Mouse (Mus musculus) Muller cell, postnatal 12 days (primary cell): ENCODE results near the gene Tnks2.
"Not testable (repeated sequence)": the region's sequence is repeated elsewhere in the genome, so short reads cannot be mapped to it uniquely, and the experiment has no call there.

Source experiments
- DNase-seq: peaks from one replicate; pipeline ENCODE4 v3.0.0-alpha.2; 2015; ENCODE audit errors: inconsistent ontology term

Gene Tnks2

DNA sequence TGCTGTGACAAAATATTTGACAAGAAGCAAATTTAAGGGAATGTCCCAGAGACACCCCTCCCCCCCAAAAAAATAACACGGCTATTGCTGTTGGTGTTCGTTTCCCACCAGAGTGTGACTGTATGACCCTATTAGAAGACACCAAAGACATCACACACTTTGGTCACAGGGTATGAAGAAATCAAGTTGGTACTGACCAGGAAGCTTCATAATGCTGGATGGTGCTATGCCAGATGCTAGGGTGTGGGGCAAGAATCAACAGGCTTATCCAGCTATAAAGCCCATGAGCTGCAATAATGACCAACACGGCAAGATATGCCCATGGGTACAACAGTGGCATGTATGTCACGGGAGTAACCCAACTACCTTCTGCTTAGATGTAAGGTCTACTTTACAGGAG lies 11.3 kb upstream of the Tnks2 start:
- no peak for DNase-seq

DNA sequence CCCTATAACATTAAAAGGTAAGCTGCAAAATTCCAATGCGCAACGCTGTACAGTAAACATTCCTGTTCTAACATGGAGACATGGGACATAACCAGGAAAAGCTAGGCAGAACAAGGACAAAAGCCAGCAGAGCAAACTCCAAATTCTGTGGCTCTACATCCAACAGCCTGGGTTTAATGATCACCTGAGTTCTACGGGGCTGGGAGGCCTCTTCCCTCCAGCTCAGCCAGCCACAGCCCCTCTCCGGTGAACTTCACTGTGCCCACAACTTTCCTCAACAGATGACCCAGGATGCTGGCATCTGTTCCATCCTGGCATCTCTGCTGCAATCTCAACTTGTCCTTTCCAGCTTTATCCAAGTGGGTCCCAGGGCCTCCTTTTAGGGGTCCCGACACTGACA lies 6.4 kb upstream of the Tnks2 start:
- no peak for DNase-seq

- no peak for DNase-seq
These were observed 5.7 kb upstream of the Tnks2 start for GRCm38 (mm10) chr19:36828322-36828721.

DNA sequence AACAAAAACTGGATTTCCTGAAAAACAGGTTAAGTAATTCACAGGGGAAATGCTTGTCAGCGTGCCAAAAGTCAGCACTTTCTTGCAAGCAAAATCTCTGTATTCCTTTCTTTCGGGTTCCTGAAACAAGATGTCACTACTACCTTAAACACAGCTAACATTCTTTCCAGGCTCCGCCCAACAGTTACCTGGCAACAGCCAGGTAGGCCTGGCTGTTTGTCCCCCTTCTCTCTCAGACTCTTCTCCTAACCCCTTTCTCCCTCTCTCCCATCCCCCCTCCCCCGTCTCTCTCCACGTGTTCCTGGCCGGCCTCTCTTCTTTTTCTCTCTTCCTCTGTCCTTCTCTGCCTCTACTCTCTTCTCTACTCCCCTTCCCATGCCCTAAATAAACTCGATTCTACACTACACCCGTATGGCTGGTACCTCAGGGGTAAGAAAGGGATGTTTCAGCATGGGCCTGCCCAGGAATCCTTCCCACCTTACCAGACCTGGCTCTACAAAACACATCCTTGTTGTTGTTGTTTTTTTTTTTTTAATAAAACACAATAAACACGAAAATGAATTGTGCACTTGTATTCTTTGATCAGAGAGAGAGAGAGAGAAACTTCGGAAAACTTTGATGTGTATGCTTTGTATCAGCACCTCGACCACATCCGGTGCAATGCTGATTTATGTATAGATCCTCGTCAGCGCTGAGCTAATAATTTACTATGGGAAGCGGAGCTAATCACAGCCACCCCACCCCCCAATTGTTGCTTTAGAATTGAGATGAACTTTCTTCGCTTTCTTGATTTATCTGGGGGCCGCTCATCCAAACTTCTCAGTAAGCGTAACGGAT lies 863 bp upstream of the Tnks2 start:
- peak; percentile 26 for DNase-seq

DNA sequence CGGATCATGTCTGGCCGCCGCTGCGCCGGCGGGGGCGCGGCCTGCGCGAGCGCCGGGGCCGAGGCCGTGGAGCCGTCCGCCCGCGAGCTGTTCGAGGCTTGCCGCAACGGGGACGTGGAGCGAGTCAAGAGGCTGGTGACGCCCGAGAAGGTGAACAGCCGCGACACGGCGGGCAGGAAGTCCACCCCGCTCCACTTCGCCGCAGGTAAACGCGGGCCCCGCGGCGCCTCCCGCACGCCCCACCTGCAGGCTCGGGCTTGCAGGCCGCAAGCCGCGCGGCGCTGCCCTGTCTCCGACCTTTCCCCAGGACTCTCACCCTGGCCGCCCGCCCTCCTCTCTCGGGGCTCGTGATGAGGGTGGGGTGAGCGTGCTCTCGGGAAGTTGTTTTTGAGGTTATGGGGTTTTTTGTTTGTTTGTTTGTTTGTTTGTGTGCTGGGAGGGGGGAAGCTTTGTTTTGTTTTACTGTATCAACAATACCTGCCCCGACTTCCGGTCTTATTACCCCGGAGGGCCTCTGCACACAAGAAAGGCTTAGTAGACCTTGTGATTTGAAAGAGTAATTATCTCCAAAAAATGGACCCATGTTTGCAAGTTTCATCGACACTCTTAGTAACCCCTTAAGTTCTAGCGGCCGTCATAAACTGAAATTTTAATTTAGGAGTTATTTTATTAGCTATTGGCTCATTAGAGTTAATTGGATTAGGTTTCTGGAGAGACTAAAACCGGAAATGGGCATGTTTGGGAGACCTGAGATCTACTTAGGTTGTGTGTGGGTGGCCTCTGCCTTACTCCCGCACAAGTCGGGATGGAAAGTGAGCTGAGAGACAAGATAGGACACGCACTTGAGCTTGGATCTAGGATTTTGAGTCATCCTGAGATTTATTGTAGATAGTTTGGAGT lies 750 bp downstream of the Tnks2 start:
- peak; percentile 60 for DNase-seq

DNA sequence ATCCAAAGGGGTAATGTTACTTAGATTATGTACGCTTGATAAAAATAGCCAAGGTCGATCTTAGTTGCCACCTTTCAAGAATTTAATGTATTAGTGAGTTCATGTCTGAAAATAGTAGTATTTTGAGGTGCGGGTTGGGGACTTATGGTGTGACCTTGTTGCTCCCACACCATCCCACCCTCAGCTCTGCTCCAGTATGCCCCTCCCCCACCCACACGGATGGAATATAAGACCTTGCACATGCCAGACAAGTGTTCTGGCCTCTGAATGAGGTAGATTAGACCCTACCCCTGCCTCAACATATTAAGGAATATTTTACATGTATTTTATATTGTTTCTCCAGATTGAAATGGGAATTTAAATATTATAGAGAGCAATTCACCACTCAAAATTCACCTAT lies 2.0 kb downstream of the Tnks2 start:
- DNase-seq, result no peak

- DNase-seq, result no peak
These were observed 6.3 kb downstream of the Tnks2 start for GRCm38 (mm10) chr19:36840301-36840700.

DNA sequence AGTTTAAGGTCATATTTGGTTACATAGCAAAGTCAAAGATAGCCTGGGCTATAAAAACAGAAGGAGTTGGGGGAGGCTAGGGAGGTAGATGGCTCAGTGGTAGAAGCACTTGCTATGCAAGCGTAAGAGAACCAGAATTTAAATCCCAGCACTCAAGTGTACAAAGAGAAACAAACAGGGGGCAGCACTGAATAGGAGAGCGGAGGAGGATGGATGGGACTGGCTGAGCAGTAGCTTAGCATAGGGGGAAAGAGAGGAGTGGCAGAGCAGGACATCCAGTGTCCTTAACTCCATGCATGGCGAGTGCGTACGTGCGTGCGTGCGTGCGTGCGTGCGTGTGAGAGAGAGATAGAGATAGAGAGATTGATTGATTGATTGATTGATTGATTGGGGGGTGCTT lies 9.8 kb downstream of the Tnks2 start:
- DNase-seq, result no peak

DNA sequence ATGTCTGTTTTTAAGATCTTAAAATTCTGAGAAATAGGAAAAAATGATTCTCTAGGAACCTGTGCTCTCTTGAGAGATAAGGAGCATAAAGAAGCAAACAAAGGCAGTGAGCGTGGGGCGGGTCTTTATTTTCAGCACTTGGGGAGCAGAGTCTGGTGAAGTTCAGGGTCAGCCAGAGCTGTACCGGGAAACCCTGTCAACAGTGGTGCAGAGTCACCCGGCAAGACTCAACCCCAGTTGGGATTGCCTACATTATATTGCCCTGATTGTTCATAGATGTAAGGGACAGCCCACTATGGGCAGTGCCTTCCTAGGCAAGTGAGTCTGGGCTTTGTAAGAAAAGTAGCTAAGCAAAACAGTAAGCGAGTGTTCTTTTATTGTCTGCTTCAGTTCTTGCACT lies 11.9 kb downstream of the Tnks2 start:
- DNase-seq, result no peak

- no peak for DNase-seq
These were observed 19.8 kb downstream of the Tnks2 start for GRCm38 (mm10) chr19:36853831-36854230.

- no peak for DNase-seq
These were observed 23.8 kb downstream of the Tnks2 start for GRCm38 (mm10) chr19:36857851-36858250.

DNA sequence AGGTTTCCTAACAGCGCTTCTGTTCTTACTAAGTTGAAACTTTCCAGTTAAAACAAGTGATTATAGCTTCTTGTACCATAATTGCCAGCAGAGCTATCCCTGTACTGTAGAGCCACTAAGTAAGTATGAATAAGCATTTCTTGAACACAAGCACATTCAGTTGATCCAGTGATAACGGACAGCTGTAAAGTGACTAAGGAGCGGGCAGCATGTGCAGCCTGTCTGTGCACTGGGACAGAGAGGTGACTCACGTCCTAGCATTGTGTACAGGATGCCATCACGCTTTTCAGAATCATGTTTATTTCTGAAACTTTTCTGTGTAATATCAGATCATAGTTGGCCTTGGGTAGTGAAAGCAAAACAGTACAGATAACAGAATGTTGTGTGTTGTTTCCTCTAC lies 26.4 kb downstream of the Tnks2 start:
- peak; percentile 11 for DNase-seq

DNA sequence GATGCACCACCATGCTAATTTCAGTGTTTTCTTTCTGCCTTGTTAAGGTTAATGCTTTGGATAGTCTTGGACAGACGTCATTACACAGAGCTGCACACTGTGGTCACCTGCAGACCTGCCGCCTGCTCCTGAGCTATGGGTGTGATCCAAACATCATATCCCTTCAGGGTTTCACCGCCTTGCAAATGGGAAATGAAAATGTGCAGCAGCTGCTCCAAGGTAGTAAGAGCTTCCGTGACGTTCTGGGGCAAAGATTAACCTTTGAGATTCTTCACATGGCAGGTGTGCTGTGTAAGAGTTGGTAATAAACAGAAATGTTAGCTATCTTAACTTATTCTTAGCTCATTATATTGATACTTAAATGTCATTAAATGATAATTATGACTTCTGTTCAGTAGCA lies 31.9 kb downstream of the Tnks2 start:
- DNase-seq, result no peak

DNA sequence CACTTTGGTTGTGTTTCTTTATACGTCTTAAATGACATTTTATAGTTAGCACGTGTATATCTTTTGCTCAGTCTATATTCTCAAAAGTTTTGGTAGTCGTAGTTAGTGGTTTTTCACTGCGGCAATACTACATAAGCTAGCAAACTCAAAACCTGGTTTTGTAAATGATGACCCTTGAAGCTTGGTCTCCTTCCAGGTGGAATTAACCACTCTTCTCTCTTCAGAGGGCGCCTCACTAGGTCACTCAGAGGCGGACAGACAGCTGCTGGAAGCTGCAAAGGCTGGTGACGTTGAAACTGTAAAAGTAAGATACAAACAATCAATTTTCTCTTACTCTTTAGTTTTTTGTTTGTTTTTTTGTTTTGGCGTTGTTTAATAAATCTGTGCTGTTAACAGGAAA lies 33.4 kb downstream of the Tnks2 start:
- no peak for DNase-seq

DNA sequence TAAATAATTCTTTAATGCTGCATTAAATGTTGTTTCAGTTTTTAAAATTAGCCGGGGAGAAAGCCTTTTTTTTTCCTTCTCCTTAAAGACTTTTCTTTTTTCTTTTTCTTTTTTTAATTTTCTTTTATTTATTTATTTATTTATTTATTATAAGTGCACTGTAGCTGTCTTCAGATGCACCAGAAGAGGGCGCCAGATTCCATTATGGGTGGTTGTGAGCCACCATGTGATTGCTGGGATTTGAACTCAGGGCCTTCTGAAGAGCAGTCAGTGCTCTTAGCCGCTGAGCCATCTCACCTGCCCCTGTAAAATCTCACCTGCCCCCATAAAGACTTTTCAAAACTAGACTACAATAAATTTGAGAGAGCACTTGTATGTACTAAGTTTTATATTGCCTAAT lies 34.6 kb downstream of the Tnks2 start:
- DNase-seq, result not testable (repeated sequence)

DNA sequence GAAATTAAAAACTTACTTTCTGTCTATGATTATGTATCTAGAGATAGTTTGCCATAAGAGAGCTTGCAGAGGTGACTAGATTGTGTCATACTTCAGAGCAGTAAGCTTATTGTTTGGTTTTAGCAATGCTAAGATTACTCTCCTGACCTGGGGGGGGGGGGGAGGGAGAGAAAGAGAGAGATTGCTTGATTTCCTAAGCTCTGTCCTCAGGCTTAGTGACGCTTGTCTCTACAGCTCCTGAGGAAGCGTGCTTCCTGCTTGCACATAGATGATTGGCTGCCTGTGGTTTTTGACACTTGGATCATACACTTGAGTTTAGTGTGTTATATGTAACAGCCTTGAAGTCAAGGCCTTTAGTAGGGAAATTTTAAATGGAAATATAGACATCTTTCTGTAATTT lies 40.6 kb downstream of the Tnks2 start:
- DNase-seq, result no peak

DNA sequence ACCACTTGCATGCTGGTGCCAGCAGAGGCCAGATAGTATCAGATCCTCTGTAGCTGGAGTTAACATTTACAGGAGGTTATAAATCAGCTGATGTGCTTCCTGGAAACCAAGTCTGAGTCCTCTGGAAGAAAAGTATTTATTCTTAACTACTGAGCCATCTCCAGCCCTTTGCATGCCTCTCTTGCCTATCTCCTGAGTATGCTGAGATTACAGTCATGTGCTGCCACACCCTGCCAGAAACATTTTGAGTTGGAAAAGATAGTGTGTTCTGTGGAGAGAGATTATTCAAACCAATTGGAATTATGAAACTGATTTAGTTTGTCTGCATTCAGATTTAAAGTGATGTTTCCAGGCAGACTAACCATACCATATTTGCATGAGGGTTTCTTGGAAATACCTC lies 43.3 kb downstream of the Tnks2 start:
- DNase-seq, result no peak

GRCm38 (mm10) chr19:36878743-36879495 lies 44.9 kb downstream of the Tnks2 start:
- DNase-seq, result no peak

- DNase-seq, result no peak
These were observed 49.1 kb downstream of the Tnks2 start for GRCm38 (mm10) chr19:36883119-36883518.

- no peak for DNase-seq
These were observed 52.3 kb downstream of the Tnks2 start for GRCm38 (mm10) chr19:36886316-36886715.

DNA sequence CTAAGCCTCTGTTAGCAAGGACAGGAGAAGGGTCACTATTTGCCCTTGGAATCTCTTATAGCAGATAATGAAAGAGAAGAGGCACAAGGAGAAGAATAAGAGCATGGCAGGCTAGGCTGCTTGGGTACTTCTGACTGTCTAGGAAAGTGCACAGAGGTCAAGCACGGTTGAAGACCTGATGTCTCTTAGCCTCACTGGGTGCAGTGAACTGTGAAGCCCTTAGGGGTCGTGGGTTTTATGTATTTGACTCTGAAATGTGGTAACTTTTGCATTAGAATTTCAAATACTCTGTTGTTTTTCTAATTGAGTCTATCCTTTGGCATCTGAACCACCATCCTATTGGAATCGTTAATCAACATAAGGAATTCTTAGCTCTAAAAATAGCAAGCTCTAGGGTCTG lies 53.7 kb downstream of the Tnks2 start:
- DNase-seq, result no peak

DNA sequence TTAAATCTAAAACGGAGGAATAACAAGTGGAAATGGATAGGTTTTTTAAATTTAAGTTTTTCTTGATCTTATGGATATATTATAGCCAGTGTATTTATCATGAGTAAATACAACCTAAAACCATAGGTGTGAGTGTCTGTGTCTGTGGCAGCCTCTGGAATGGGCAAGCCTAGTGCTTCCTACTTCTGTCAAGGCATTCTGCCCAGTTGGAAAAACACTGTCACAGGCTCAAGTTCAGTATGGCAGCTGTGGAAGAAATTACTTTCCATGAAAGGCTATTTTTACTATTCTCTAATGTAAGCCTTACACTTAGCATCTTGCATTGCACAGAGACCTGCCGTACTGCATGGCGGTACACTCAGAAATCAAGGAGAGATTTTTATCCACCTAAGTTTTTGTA lies 57.7 kb downstream of the Tnks2 start:
- DNase-seq, result no peak
